Mouse (Mus musculus) midbrain, embryonic 16.5 days (tissue): ENCODE results near the gene Rorc. TPM values are rescaled to one million over a fixed set of nuclear protein-coding genes. Genes with fewer than 3 reads are reported as not detected.
A peak's percentile ranks its signal among the peaks of the same experiment; 100 is the strongest.

Experiments
- ATAC-seq: fragments of 200-750 bp; cut with Nextera tagmentation; 2 replicates; pipeline ENCODE4 v1.8.0; 2017; ENCODE audit warnings: moderate TSS enrichment
- H3K27ac ChIP-seq: fragments of 300-500 bp; sonication (generic); 2 replicates; pipeline ENCODE4 v1.5.1; 2014; ENCODE audit warnings: mild to moderate bottlenecking, low read length, mixed read lengths
- H3K27me3 ChIP-seq: fragments of 300-500 bp; sonication (generic); 2 replicates; pipeline ENCODE4 v1.6.1; 2014; ENCODE audit warnings: low read depth, low read length, mixed read lengths; ENCODE audit not compliant: control insufficient read depth, insufficient read depth
- H3K36me3 ChIP-seq: fragments of 300-500 bp; sonication (generic); 2 replicates; pipeline ENCODE4 v1.6.1; 2014; ENCODE audit warnings: mild to moderate bottlenecking, low read length, moderate library complexity, mixed read lengths; ENCODE audit not compliant: control insufficient read depth, insufficient read depth
- H3K4me1 ChIP-seq: fragments of 300-500 bp; sonication (generic); 2 replicates; pipeline ENCODE4 v1.6.1; 2014; ENCODE audit warnings: mild to moderate bottlenecking, low read length, mixed read lengths; ENCODE audit not compliant: control insufficient read depth, insufficient read depth
- H3K4me2 ChIP-seq: fragments of 300-500 bp; sonication (generic); 2 replicates; pipeline ENCODE4 v1.6.1; 2014; ENCODE audit warnings: mild to moderate bottlenecking, low read length, mixed read lengths
- H3K4me3 ChIP-seq: fragments of 300-500 bp; sonication (generic); 2 replicates; pipeline ENCODE4 v1.5.1; 2014; ENCODE audit warnings: low read depth, mild to moderate bottlenecking, low read length, moderate library complexity, mixed read lengths
- H3K9ac ChIP-seq: fragments of 300-500 bp; sonication (generic); 2 replicates; pipeline ENCODE4 v1.6.1; 2014; ENCODE audit warnings: low read depth, low read length, mixed read lengths
- H3K9me3 ChIP-seq: fragments of 300-500 bp; sonication (generic); replicated peaks from 2 replicates; pipeline ENCODE4 v1.6.1; 2014; ENCODE audit warnings: mild to moderate bottlenecking, low read length, mixed read lengths; ENCODE audit not compliant: control insufficient read depth, poor library complexity, severe bottlenecking
- WGBS: fragments of 180-500 bp; shearing (Covaris S2); extraction: QIAGEN DNeasy Blood & Tissue Kit; methylation state at CpG from one replicate; pipeline ENCODE4 v1.1.7; 2014; 5-methylcytosine and 5-hydroxymethylcytosine counted together
- polyA plus RNA-seq: library from polyadenylated mRNA; unstranded; fragments of >200 nt; fragmentation: Nextera tagmentation; extraction: Ambion mirVana; gene quantifications from 2 replicates; pipeline ENCODE4 v1.2.1, GENCODE M21; 2015

The Rorc gene
- polyA plus RNA-seq, 1 experiment from 2014 or later: 0.49 TPM

DNA sequence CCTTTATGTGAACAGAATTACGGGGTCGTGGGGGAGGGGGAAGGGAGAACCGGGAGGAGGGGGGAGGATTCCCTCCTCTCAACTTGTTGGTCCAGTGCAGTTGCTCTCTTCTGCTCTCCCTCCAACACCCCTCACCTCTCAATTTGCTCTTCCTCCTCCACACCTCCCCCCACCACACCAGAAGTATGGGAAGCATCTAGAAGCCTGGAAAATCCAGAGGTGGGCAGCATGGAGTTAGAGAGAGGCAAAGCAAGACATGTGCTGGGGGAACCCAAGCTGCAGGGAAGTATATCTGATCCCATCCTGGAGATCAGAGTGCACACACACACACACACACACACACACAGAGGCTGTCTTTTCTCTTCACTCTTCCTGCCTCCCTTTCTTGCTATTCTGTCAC is 556 bp upstream of the Rorc start:
- ATAC-seq: no peak
- peaks cover 2% of the 10 kb centered on the region; the same call in 1 of the 2 replicates for H3K27me3 ChIP-seq
- H3K36me3 ChIP-seq: no peaks in the 10 kb centered on the region
- no peaks in the 10 kb centered on the region for H3K9me3 ChIP-seq
- no peak overlapping the region for H3K4me3 ChIP-seq
- peak overlapping the region; percentile 31; the same call in 1 of the 2 replicates for H3K4me2 ChIP-seq
- H3K9ac ChIP-seq: no peak overlapping the region
- 0% methylated on average over 2 of the region's 3 CpGs for WGBS
- H3K4me1 ChIP-seq: peaks cover 11% of the 10 kb centered on the region; the same call in 1 of the 2 replicates
- no peak overlapping the region for H3K27ac ChIP-seq

DNA sequence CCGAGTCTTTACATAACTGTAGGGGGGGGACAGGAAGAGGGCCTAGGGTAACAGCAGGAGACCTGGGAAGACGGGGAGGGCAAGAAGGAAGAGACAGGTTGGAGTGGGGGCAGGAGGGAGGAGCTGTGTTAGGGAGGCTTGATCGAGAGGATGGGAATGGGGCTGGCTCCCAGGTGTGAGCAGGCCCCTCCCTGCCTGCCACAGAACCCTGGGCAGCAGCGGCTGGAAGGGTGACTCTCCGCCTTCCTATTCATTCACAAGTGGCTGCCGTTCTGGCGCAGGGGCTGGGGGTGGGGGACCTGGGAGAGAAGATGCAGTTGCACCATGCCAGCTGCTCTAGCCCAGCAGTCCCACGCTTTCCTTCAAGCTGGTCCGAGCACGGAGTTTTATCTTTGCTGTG is 496 bp downstream of the Rorc start:
- peaks cover 11% of the 10 kb centered on the region; the same call in 1 of the 2 replicates for H3K4me1 ChIP-seq
- WGBS: 5% methylated on average over 10 of the region's 10 CpGs
- H3K9ac ChIP-seq: 0 out of 2 replicates have a peak overlapping the region, but pooled peaks have one; percentile 22
- peaks cover 2% of the 10 kb centered on the region; the same call in 1 of the 2 replicates for H3K27me3 ChIP-seq
- no peaks in the 10 kb centered on the region for H3K9me3 ChIP-seq
- H3K36me3 ChIP-seq: no peaks in the 10 kb centered on the region
- no peak overlapping the region for H3K27ac ChIP-seq
- H3K4me3 ChIP-seq: no peak overlapping the region
- peak overlapping the region; percentile 31 for H3K4me2 ChIP-seq
- ATAC-seq: peak; percentile 3; the same call in 1 of the 2 replicates

DNA sequence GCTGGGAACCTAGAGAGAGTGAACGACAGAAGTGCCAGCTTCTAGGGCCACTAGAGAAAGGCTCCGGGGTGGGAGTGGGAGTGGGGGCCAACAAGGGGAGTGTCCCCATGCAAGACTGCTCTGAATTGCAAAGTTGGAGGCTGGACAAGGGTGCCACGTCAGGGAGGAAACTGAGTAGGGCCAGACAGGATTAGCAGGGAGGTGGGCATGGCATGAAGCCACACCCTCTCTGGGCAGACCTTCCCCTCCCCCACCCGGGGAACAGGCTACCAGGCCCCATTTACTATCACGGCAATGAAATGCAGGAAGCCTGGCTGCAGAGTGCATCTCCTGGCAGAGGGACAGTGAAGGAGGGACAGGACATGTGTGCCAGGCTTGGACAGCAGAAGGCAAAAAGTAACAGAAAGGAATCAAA is 1.0 kb downstream of the Rorc start:
- peak overlapping the region; percentile 31 for H3K4me2 ChIP-seq
- peaks cover 2% of the 10 kb centered on the region; the same call in 1 of the 2 replicates for H3K27me3 ChIP-seq
- 1% methylated on average over 5 of the region's 5 CpGs for WGBS
- peaks cover 11% of the 10 kb centered on the region; the same call in 1 of the 2 replicates for H3K4me1 ChIP-seq
- no peaks in the 10 kb centered on the region for H3K36me3 ChIP-seq
- no peak overlapping the region for H3K4me3 ChIP-seq
- H3K27ac ChIP-seq: no peak overlapping the region
- no peaks in the 10 kb centered on the region for H3K9me3 ChIP-seq
- ATAC-seq: peak; percentile 52; the same call in 1 of the 2 replicates
- no peak overlapping the region for H3K9ac ChIP-seq

DNA sequence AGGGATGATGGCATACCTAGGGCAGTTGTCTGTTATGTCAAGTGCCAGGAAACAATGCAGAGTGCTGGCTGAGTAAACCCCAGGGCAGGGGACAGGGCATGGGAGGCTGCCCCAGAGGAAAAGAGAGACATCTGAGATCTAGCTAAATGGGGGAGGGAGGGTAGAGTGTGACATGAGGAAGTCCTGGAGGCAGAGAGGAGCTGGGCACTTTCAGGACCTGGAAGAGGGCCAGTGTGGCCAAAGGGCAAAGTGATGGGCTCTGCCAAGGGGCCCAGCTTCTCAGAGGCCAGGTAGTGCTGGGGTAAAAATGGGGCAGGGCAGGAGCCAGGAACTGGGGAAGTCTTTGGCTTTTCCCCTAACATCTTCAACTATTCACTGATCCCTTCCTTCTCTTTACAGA is 2.0 kb downstream of the Rorc start:
- H3K9ac ChIP-seq: no peak overlapping the region
- no peak overlapping the region for H3K4me3 ChIP-seq
- H3K4me1 ChIP-seq: peaks cover 11% of the 10 kb centered on the region; the same call in 1 of the 2 replicates
- no peak for ATAC-seq
- no peak overlapping the region for H3K4me2 ChIP-seq
- H3K9me3 ChIP-seq: no peaks in the 10 kb centered on the region
- no peaks in the 10 kb centered on the region for H3K36me3 ChIP-seq
- no peak overlapping the region for H3K27ac ChIP-seq
- H3K27me3 ChIP-seq: peaks cover 2% of the 10 kb centered on the region; the same call in 1 of the 2 replicates

DNA sequence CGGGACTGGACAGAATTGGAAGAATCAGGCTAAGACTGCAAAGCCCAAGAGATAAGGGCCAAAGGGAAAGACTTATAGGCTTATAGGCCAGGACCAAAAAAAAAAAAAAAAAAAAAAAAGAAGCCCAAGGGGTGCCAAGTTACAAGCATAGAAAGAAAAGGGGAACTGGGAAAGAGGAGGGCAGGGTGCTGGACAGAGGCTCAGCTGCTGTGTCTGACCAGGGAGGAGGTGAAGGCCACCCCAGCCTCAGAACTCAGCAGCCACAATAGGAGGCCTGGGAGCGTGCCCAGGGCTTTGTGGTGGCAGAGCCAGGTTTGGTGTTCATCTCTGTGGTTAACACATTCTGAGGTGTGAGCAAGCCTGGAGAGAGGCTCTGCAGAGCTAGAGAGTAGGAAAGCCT is 2.6 kb downstream of the Rorc start:
- Histone ChIP-seq H3K4me2 (no peak overlapping the region), H3K9ac (no peak overlapping the region), H3K4me1 (peaks cover 11% of the 10 kb centered on the region; the same call in 1 of the 2 replicates), H3K27ac (no peak overlapping the region), H3K36me3 (no peaks in the 10 kb centered on the region), H3K9me3 (no peaks in the 10 kb centered on the region), H3K4me3 (no peak overlapping the region), H3K27me3 (peaks cover 2% of the 10 kb centered on the region; the same call in 1 of the 2 replicates)
- ATAC-seq: no peak
- WGBS: 90% methylated on average over 2 of the region's 2 CpGs

DNA sequence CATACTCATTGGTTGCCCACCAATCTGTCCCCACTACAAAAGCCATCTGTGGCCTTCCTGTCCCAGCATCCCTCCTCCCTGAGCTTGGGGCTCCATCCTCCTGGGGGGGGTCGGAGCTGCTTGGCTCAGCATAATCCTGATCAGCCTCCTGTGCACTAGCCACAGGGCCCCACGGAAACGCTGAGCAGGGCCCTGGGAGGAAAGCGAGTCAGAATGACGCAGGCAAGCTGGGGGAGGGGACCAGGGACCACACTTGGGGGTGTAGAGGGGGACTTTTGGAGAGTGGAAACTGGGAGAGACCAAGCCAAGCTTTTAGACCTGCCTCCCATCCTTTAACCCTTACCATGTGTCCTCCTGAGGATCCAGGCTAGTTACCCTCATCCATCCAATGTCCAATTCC is 3.3 kb downstream of the Rorc start:
- H3K4me2 ChIP-seq: no peak overlapping the region
- 44% methylated on average over 5 of the region's 5 CpGs for WGBS
- H3K27me3 ChIP-seq: peaks cover 2% of the 10 kb centered on the region; the same call in 1 of the 2 replicates

DNA sequence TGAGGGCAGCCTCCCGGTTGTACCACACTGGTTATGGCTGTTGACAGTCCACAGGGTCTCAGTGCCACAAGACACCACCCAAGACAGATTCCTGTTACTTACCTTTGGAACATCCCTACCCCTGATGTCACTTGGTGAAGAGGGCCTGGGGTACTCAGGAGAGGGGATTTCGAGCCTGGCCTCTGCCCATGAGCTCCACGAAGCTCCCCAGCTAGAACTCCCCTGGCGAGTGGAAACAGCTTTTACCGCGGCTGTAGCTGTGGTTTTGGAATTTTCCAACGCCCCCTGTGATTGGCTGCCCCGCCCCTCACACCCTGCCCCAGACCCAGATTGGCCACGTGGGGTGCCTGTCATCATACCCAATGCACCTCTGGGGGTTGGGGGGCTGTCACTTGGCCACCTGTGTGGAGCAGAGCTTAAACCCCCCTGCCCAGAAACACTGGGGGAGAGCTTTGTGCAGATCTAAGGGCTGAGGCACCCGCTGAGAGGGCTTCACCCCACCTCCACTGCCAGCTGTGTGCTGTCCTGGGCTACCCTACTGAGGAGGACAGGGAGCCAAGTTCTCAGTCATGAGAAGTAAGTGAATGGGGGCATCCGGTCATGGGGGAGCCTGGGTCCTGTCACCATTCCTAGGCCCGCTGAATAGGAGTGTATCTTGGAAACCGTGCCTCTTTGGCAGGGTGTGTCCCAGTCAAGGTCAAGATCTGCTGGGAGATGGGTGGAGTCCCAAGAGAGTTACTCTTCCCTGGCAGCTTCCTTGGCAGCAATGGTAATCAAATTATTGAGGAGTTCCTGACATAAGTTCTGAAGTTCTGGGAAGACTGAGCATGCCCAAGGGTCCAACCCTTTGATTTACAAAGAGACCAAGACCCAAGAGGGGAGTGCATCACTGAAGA is 4.7 kb downstream of the Rorc start:
- H3K9ac ChIP-seq: no peak overlapping the region
- no peak overlapping the region for H3K4me2 ChIP-seq
- ATAC-seq: no peak
- H3K4me3 ChIP-seq: no peak overlapping the region
- no peak overlapping the region for H3K27ac ChIP-seq
- H3K27me3 ChIP-seq: peaks cover 2% of the 10 kb centered on the region; the same call in 1 of the 2 replicates
- H3K36me3 ChIP-seq: no peaks in the 10 kb centered on the region
- H3K9me3 ChIP-seq: no peaks in the 10 kb centered on the region
- WGBS: 17% methylated on average over 13 of the region's 13 CpGs
- H3K4me1 ChIP-seq: peaks cover 11% of the 10 kb centered on the region; the same call in 1 of the 2 replicates

More for the DNA sequence above, 3.3 kb downstream of the Rorc start:
- Histone ChIP-seq H3K27ac (no peak overlapping the region), H3K4me1 (peaks cover 11% of the 10 kb centered on the region; the same call in 1 of the 2 replicates), H3K4me3 (no peak overlapping the region), H3K9me3 (no peaks in the 10 kb centered on the region), H3K36me3 (no peaks in the 10 kb centered on the region), H3K9ac (no peak overlapping the region)
- no peak for ATAC-seq

DNA sequence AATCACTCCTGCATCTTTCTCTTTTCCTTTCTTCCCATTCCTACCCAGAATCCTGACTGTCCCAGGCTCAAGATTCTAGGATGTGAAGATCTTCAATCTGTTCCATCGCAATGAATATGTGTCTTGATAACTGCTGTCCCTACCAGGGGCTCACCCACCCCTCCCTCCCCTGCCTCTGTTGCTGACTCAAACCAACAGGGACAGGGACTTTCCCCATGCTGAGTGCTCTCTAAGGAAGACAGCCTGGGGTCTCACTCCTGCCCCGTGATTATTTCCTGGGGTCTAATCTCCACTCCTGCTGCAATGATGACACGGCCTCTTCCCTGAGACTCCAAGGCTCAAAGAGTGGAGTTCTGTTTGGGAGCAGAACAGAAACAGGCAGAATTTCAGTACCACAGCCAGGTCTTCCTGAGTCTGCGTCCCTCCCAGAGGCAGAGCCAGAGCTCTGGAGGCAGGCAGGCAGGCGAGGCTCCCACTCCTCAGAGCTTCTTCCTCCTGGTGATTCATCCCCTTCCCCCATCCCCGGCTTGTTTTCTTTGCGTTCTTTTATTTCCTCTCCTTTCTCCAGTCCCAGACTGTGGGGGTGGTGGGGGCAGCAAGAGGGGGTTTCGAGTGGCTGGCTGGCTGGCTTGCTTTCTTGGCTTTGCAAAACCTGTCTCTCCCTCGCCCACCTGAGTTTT is 7.4 kb downstream of the Rorc start:
- H3K36me3 ChIP-seq: no peaks in the 10 kb centered on the region
- H3K4me3 ChIP-seq: no peak overlapping the region
- no peaks in the 10 kb centered on the region for H3K4me1 ChIP-seq
- no peak for ATAC-seq
- WGBS: 21% methylated on average over 9 of the region's 9 CpGs
- H3K27ac ChIP-seq: no peak overlapping the region
- H3K9ac ChIP-seq: no peak overlapping the region
- no peaks in the 10 kb centered on the region for H3K27me3 ChIP-seq
- no peak overlapping the region for H3K4me2 ChIP-seq
- no peaks in the 10 kb centered on the region for H3K9me3 ChIP-seq
